Mouse (Mus musculus): ENCODE measurements around the gene Myo15b. TPM values are rescaled to one million over a fixed set of nuclear protein-coding genes. Genes with fewer than 3 reads are reported as not detected.
A peak's percentile ranks its signal among the peaks of the same experiment; 100 is the strongest.

Gene Myo15b
- polyA plus RNA-seq, 1 experiment from 2014 or later = 44.8 TPM

DNA sequence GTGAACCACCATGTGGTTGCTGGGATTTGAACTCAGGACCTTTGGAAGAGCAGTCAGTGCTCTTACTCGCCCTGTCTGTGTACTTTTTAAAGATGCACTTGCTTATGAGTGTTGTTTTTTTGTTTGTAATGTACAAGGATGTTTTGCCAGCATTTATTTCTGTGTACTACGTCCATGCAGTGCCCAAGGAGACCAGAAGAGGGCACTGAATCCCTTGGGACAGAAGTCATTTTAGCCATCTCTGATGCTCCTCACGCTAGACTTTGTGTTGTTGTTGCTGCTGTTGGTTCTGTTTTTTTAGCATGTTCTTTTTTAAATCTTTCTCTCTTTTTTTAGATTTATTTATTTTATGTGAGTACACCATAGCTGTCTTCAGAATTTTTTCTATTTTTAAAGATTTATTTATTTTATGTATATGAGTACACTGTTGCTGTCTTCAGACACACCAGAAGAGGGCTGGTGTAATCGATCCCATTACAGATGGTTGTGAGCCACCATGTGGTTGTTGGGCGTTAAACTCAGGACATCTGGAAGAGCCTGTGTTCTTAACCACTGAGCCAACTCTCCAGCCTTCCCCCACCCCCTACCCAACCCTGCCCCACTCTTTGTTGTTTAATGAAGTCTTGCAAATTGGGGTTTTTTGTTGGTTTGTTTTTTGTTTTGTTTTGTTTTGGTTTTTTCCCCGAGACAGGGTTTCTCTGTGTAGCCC lies 62.1 kb downstream of the Myo15b start:
- DNase-seq (ENCODE audit: low spot score) (peak; percentile 74), ATAC-seq (replicated peaks; ENCODE audit: low FRiP score, low TSS enrichment, low read depth) (0 out of 2 replicates have a peak, but pooled peaks have one; percentile 53)
- WGBS = 44% methylated on average over 6 of the region's 6 CpGs
- no peaks in the 10 kb centered on the region for H3K4me1 ChIP-seq (replicated peaks; ENCODE audit: control insufficient read depth, insufficient read depth, low read length)
- H3K36me3 ChIP-seq (ENCODE audit: control insufficient read depth, insufficient read depth, low read length) = peaks cover 31% of the 10 kb centered on the region
- no peak overlapping the region for H3K4me2 ChIP-seq (ENCODE audit: low read length)
- H3K9ac ChIP-seq (ENCODE audit: low read length) = no peak overlapping the region
- H3K27me3 ChIP-seq (replicated peaks; ENCODE audit: control insufficient read depth, insufficient read depth, low read length) = no peaks in the 10 kb centered on the region
- no peak overlapping the region for H3K27ac ChIP-seq (ENCODE audit: low read depth)
- H3K4me3 ChIP-seq (ENCODE audit: low read depth, low read length) = no peak overlapping the region
- H3K9me3 ChIP-seq (ENCODE audit: control insufficient read depth, low read length) = no peaks in the 10 kb centered on the region

- DNase-seq (ENCODE audit: low spot score) (no peak), ATAC-seq (replicated peaks; ENCODE audit: low FRiP score, low TSS enrichment, low read depth) (no peak)
- Histone ChIP-seq H3K9ac (ENCODE audit: low read length) (no peak overlapping the region), H3K36me3 (ENCODE audit: control insufficient read depth, insufficient read depth, low read length) (peaks cover 31% of the 10 kb centered on the region), H3K4me3 (ENCODE audit: low read depth, low read length) (no peak overlapping the region), H3K4me2 (ENCODE audit: low read length) (no peak overlapping the region), H3K27me3 (replicated peaks; ENCODE audit: control insufficient read depth, insufficient read depth, low read length) (no peaks in the 10 kb centered on the region), H3K27ac (ENCODE audit: low read depth) (no peak overlapping the region), H3K4me1 (replicated peaks; ENCODE audit: control insufficient read depth, insufficient read depth, low read length) (no peaks in the 10 kb centered on the region), H3K9me3 (ENCODE audit: control insufficient read depth, low read length) (no peaks in the 10 kb centered on the region)
- WGBS = 90% methylated on average over 1 of the region's 1 CpGs
These were observed 63.8 kb downstream of the Myo15b start for GRCm38 (mm10) chr11:115921986-115922385.

GRCm38 (mm10) chr11:115929031-115929430 lies 70.8 kb downstream of the Myo15b start:
- no peaks in the 10 kb centered on the region for H3K27me3 ChIP-seq (replicated peaks; ENCODE audit: control insufficient read depth, insufficient read depth, low read length)
- 89% methylated on average over 8 of the region's 8 CpGs for WGBS
- H3K27ac ChIP-seq (ENCODE audit: low read depth) = no peak overlapping the region
- no peak overlapping the region for H3K4me3 ChIP-seq (ENCODE audit: low read depth, low read length)
- H3K4me2 ChIP-seq (ENCODE audit: low read length) = no peak overlapping the region
- peaks cover 10% of the 10 kb centered on the region for H3K4me1 ChIP-seq (replicated peaks; ENCODE audit: control insufficient read depth, insufficient read depth, low read length)
- no peak overlapping the region for H3K9ac ChIP-seq (ENCODE audit: low read length)
- DNase-seq (ENCODE audit: low spot score) (no peak), ATAC-seq (replicated peaks; ENCODE audit: low FRiP score, low TSS enrichment, low read depth) (no peak)
- H3K9me3 ChIP-seq (ENCODE audit: control insufficient read depth, low read length) = no peaks in the 10 kb centered on the region
- H3K36me3 ChIP-seq (ENCODE audit: control insufficient read depth, insufficient read depth, low read length) = peaks cover 17% of the 10 kb centered on the region

DNA sequence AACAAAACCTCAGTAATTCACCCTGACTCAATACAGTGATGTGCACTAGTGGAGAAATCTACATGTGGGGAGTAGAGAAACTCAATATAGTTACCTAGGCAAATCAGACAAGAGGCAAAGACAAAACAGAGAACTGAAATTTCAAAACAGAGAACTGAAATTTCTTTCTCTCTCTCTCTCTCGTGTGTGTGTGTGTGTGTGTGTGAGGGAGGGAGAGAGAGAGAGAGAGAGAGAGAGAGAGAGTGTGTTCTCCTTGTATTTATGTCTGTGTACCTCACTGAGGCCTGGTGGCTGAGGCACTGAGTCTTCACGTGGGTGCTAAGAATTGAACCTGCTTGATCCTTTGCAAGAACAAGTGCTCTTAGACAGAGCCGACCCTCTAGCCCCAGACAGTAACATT lies 71.6 kb downstream of the Myo15b start:
- Histone ChIP-seq H3K27me3 (replicated peaks; ENCODE audit: control insufficient read depth, insufficient read depth, low read length) (no peaks in the 10 kb centered on the region), H3K36me3 (ENCODE audit: control insufficient read depth, insufficient read depth, low read length) (peaks cover 17% of the 10 kb centered on the region), H3K9me3 (ENCODE audit: control insufficient read depth, low read length) (no peaks in the 10 kb centered on the region), H3K4me3 (ENCODE audit: low read depth, low read length) (no peak overlapping the region), H3K9ac (ENCODE audit: low read length) (no peak overlapping the region), H3K27ac (ENCODE audit: low read depth) (no peak overlapping the region), H3K4me2 (ENCODE audit: low read length) (no peak overlapping the region), H3K4me1 (replicated peaks; ENCODE audit: control insufficient read depth, insufficient read depth, low read length) (peaks cover 17% of the 10 kb centered on the region)
- WGBS = 70% methylated on average over 2 of the region's 3 CpGs
- ATAC-seq (replicated peaks; ENCODE audit: low FRiP score, low TSS enrichment, low read depth) (no peak), DNase-seq (ENCODE audit: low spot score) (no peak)

DNA sequence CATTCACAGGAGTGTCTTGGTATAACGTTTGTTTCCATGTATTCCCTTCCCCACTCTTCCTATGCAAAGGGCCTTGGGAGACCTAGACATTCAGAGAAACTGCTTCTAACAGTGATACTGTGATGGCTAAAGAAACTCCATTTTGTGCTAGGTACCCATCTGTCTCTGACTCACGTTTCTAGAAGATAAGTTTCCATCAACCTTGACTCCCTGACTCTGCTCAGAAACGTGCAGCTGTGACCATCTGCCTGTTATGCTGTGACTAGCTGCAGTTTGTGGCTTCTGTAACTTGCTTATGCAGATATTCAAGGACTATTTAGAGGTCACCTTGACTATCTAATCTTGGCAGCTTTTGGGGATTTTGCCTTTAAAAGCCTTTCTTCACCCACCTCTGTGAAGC lies 73.0 kb downstream of the Myo15b start:
- no peak overlapping the region for H3K4me2 ChIP-seq (ENCODE audit: low read length)
- DNase-seq (ENCODE audit: low spot score) (no peak), ATAC-seq (replicated peaks; ENCODE audit: low FRiP score, low TSS enrichment, low read depth) (no peak)
- peaks cover 20% of the 10 kb centered on the region for H3K36me3 ChIP-seq (ENCODE audit: control insufficient read depth, insufficient read depth, low read length)
- 76% methylated on average over 3 of the region's 3 CpGs for WGBS
- no peaks in the 10 kb centered on the region for H3K27me3 ChIP-seq (replicated peaks; ENCODE audit: control insufficient read depth, insufficient read depth, low read length)
- no peak overlapping the region for H3K4me3 ChIP-seq (ENCODE audit: low read depth, low read length)
- H3K4me1 ChIP-seq (replicated peaks; ENCODE audit: control insufficient read depth, insufficient read depth, low read length) = peaks cover 23% of the 10 kb centered on the region
- H3K9ac ChIP-seq (ENCODE audit: low read length) = no peak overlapping the region
- no peak overlapping the region for H3K27ac ChIP-seq (ENCODE audit: low read depth)
- no peaks in the 10 kb centered on the region for H3K9me3 ChIP-seq (ENCODE audit: control insufficient read depth, low read length)

DNA sequence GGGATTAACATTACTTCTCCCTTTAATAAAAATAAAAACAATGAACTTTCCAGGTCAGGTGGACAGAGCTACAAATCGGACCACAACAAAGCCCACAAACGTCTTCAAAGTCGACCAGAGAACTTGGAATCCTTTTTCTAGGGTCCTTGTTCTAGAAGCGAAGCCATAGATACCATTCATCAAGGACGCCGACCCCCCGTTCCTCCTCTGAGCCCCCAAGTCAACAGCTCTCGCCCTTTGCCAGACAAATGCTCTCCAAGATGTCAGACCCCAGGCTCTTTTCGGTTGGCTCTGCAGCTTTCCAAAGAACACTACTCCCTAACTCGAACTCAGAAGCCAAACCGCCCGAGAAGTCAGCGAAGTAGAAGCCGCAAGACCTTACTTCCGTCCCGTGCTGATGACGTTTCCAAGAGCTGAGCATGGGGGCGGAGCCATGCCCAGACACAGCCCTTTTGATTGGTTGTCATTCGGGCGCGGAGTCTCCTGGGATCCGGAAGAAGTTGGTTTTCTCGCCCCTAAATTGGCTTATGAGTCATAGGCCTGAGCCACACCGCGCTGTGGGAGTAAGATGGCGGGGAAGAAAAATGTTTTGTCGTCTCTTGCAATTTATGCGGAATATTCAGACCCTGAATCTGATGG lies 75.0 kb downstream of the Myo15b start, which contains the start of the genes Sap30bp and Recql5:
Gene Sap30bp (plus strand): TSS at position 175 of the 639 bp plus-strand sequence.
Gene Recql5 (minus strand): TSS at position 370 of the 639 bp plus-strand sequence.
- under 1% methylated on average over 28 of the region's 28 CpGs for WGBS
- DNase-seq (ENCODE audit: low spot score) (peak; percentile 99), ATAC-seq (replicated peaks; ENCODE audit: low FRiP score, low TSS enrichment, low read depth) (peak; percentile 98)
- H3K9me3 ChIP-seq (ENCODE audit: control insufficient read depth, low read length) = no peaks in the 10 kb centered on the region
- H3K4me3 ChIP-seq (ENCODE audit: low read depth, low read length) = peak within 1 kb of the TSS; percentile 100
- H3K36me3 ChIP-seq (ENCODE audit: control insufficient read depth, insufficient read depth, low read length) = peaks cover 18% of the 10 kb centered on the region
- H3K9ac ChIP-seq (ENCODE audit: low read length) = peak within 1 kb of the TSS; percentile 88
- H3K27ac ChIP-seq (ENCODE audit: low read depth) = peak within 1 kb of the TSS; percentile 48; the same call in 1 of the 2 replicates
- H3K4me2 ChIP-seq (ENCODE audit: low read length) = peak within 1 kb of the TSS; percentile 80
- no peaks in the 10 kb centered on the region for H3K27me3 ChIP-seq (replicated peaks; ENCODE audit: control insufficient read depth, insufficient read depth, low read length)
- H3K4me1 ChIP-seq (replicated peaks; ENCODE audit: control insufficient read depth, insufficient read depth, low read length) = peaks cover 23% of the 10 kb centered on the region

GRCm38 (mm10) chr11:115933747-115934110 lies 75.5 kb downstream of the Myo15b start:
- under 1% methylated on average over 16 of the region's 16 CpGs for WGBS
- ATAC-seq (replicated peaks; ENCODE audit: low FRiP score, low TSS enrichment, low read depth) = peak; percentile 53; the same call in 1 of the 2 replicates
- H3K27ac ChIP-seq (ENCODE audit: low read depth) = peak overlapping the region; percentile 48; the same call in 1 of the 2 replicates

DNA sequence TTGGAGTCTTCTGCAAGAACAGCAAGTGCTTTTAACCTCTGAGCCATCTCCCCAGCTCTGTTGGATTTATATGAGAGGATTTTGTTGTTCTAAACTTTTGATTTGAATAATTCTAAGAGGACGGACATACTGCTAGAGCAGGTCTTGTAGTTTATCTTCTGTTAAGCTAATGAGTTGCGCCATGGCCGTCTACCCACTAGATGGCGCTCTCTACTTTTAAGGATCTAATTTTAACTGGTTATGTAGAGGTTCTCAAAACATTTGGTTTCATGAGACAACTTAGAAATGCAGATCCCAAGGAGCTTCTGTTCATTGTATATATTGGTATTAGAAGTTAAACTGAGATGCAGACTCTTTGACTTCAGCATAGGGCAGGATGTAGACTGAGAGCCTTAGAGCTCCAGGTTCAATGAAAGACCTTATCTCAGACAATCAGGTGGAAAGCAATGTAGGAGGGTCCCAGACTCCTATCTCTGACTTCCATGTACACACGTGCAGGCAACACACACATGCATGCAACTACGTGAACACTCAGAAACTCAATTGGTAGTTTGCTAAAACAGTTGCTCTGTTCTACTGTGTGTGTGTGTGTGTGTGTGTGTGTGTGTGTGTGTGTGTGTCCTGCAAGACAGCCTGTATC lies 81.6 kb downstream of the Myo15b start:
- peaks cover 71% of the 10 kb centered on the region for H3K36me3 ChIP-seq (ENCODE audit: control insufficient read depth, insufficient read depth, low read length)
- DNase-seq (ENCODE audit: low spot score) (peak; percentile 84), ATAC-seq (replicated peaks; ENCODE audit: low FRiP score, low TSS enrichment, low read depth) (0 out of 2 replicates have a peak, but pooled peaks have one; percentile 36)
- no peak overlapping the region for H3K27ac ChIP-seq (ENCODE audit: low read depth)
- no peak overlapping the region for H3K4me3 ChIP-seq (ENCODE audit: low read depth, low read length)
- H3K27me3 ChIP-seq (replicated peaks; ENCODE audit: control insufficient read depth, insufficient read depth, low read length) = no peaks in the 10 kb centered on the region
- no peaks in the 10 kb centered on the region for H3K9me3 ChIP-seq (ENCODE audit: control insufficient read depth, low read length)
- H3K4me2 ChIP-seq (ENCODE audit: low read length) = no peak overlapping the region
- peaks cover 5% of the 10 kb centered on the region for H3K4me1 ChIP-seq (replicated peaks; ENCODE audit: control insufficient read depth, insufficient read depth, low read length)
- H3K9ac ChIP-seq (ENCODE audit: low read length) = no peak overlapping the region
- WGBS = 39% methylated on average over 6 of the region's 6 CpGs

More at GRCm38 (mm10) chr11:115933747-115934110, 75.5 kb downstream of the Myo15b start:
- no peak for DNase-seq (ENCODE audit: low spot score)
- peaks cover 22% of the 10 kb centered on the region for H3K36me3 ChIP-seq (ENCODE audit: control insufficient read depth, insufficient read depth, low read length)
- peak overlapping the region; percentile 100 for H3K4me3 ChIP-seq (ENCODE audit: low read depth, low read length)
- H3K27me3 ChIP-seq (replicated peaks; ENCODE audit: control insufficient read depth, insufficient read depth, low read length) = no peaks in the 10 kb centered on the region
- no peaks in the 10 kb centered on the region for H3K9me3 ChIP-seq (ENCODE audit: control insufficient read depth, low read length)
- H3K4me2 ChIP-seq (ENCODE audit: low read length) = peak overlapping the region; percentile 80
- H3K9ac ChIP-seq (ENCODE audit: low read length) = peak overlapping the region; percentile 88
- H3K4me1 ChIP-seq (replicated peaks; ENCODE audit: control insufficient read depth, insufficient read depth, low read length) = peaks cover 23% of the 10 kb centered on the region
